Mouse (Mus musculus) bone marrow macrophage, adult 2 months (primary cell): ENCODE data around the gene Olfr680-ps1. TPM values are rescaled to one million over a fixed set of nuclear protein-coding genes. Genes with fewer than 3 reads are reported as not detected.
"Not testable (repeated sequence)": the region's sequence is repeated elsewhere in the genome, so short reads cannot be mapped to it uniquely, and the experiment has no call there.

Experiments used
- H3K27ac ChIP-seq: 2 replicates; pipeline ENCODE4 v1.5.1; 2012; ENCODE audit warnings: low read depth, low read length; ENCODE audit not compliant: insufficient read depth
- H3K4me1 ChIP-seq: 2 replicates; pipeline ENCODE4 v1.6.1; 2012; ENCODE audit warnings: low read length; ENCODE audit not compliant: control insufficient read depth, insufficient read depth
- H3K4me3 ChIP-seq: 2 replicates; pipeline ENCODE4 v1.5.1; 2012; ENCODE audit warnings: mild to moderate bottlenecking, low read length, moderate library complexity; ENCODE audit not compliant: insufficient read depth
- CTCF ChIP-seq: IDR thresholded peaks from 2 replicates; pipeline ENCODE4 v1.5.1; 2012; ENCODE audit warnings: low read depth, mild to moderate bottlenecking, low read length, moderate library complexity
- POLR2A ChIP-seq: IDR thresholded peaks from 2 replicates; pipeline ENCODE4 v1.6.1; 2012; ENCODE audit warnings: mild to moderate bottlenecking, low read depth, low read length, borderline replicate concordance
- polyA plus RNA-seq: library from polyadenylated mRNA; stranded (reverse); fragments of >200 nt; gene quantifications from 2 replicates; pipeline ENCODE4 v1.2.4, GENCODE M21; 2012; ENCODE audit not compliant: missing spikeins, insufficient read depth, insufficient read length

Gene Olfr680-ps1
- polyA plus RNA-seq: not detected in 2 replicates

DNA sequence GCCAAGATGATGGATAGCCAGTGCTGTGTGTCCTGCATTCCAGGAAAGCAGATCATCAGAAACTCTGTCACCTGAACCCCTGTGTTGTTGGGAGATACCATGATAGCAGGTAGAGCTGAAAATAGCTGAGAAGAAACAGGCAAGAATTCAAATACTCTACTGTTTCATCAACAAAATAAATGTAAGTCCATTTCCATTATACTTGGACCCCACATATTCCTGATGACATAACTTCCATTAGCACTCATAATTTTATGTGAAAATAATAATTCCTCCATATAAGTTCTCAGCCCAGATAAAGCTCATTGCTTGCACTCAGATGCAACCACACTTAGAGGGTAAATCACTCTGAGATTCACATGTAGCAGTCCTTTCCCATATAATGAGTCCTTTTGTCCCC is at the start of gene Olfr680-ps1:
TSS of gene Olfr680-ps1 (minus strand) at position 101 of the 400 bp plus-strand sequence.
- H3K4me1 ChIP-seq, H3K4me3 ChIP-seq, H3K27ac ChIP-seq: not testable (repeated sequence)

GRCm38 (mm10) chr7:105141275-105141674 is 48.7 kb upstream of the Olfr680-ps1 start:
- TF ChIP-seq POLR2A (no peak), CTCF (no peak)
- Histone ChIP-seq H3K4me1 (no peaks in the 10 kb centered on the region), H3K27ac (no peak overlapping the region), H3K4me3 (no peak overlapping the region)

- H3K27ac ChIP-seq: no peak within 1 kb of the TSS
- no peak within 1 kb of the TSS for H3K4me3 ChIP-seq
- no peaks in the 10 kb centered on the region for H3K4me1 ChIP-seq
- no peak for TF ChIP-seq CTCF
These were observed 23.9 kb upstream of the Olfr680-ps1 start, which contains the start of gene Olfr681 for GRCm38 (mm10) chr7:105116536-105116935. TSS of gene Olfr681 (plus strand) at chr7:105116836.

GRCm38 (mm10) chr7:105080905-105081304 is 11.7 kb downstream of the Olfr680-ps1 start, which contains the start of gene Olfr679:
TSS of gene Olfr679 (plus strand) at chr7:105081205.
- TF ChIP-seq POLR2A: no peak
- TF ChIP-seq CTCF: no peak
- Histone ChIP-seq H3K4me1 (no peaks in the 10 kb centered on the region), H3K4me3 (no peak within 1 kb of the TSS), H3K27ac (no peak within 1 kb of the TSS)

GRCm38 (mm10) chr7:105064175-105064574 is 28.4 kb downstream of the Olfr680-ps1 start, which contains the start of gene Olfr678:
TSS of gene Olfr678 (plus strand) at chr7:105064475.
- no peak within 1 kb of the TSS for H3K4me3 ChIP-seq
- H3K4me1 ChIP-seq: no peaks in the 10 kb centered on the region
- no peak within 1 kb of the TSS for H3K27ac ChIP-seq
- TF ChIP-seq POLR2A: no peak
- no peak for TF ChIP-seq CTCF

- TF ChIP-seq CTCF (no peak), POLR2A (no peak)
- Histone ChIP-seq H3K4me1 (no peaks in the 10 kb centered on the region), H3K4me3 (no peak overlapping the region), H3K27ac (no peak overlapping the region)
These were observed 33.7 kb downstream of the Olfr680-ps1 start for GRCm38 (mm10) chr7:105058951-105059350.

Other genes starting within 250 kb of the Olfr680-ps1 start
- not detected in 2 replicates for gene Usp17la, start 235.8 kb downstream of the Olfr680-ps1 start, polyA plus RNA-seq
- not detected in 2 replicates for gene Olfr665, start 214.8 kb downstream of the Olfr680-ps1 start, polyA plus RNA-seq
- gene Olfr666, start 196.9 kb downstream of the Olfr680-ps1 start, polyA plus RNA-seq: not detected in 2 replicates
- gene Olfr667, start 171.3 kb downstream of the Olfr680-ps1 start, polyA plus RNA-seq: not detected in 2 replicates
- gene Olfr668, start 164.8 kb downstream of the Olfr680-ps1 start, polyA plus RNA-seq: not detected in 2 replicates
- not detected in 2 replicates for gene Olfr669, start 158.6 kb downstream of the Olfr680-ps1 start, polyA plus RNA-seq
- not detected in 2 replicates for gene Olfr670, start 130.2 kb downstream of the Olfr680-ps1 start, polyA plus RNA-seq
- gene Olfr671, start 113.7 kb downstream of the Olfr680-ps1 start, polyA plus RNA-seq: not detected in 2 replicates
- not detected in 2 replicates for gene Olfr672, start 90.8 kb downstream of the Olfr680-ps1 start, polyA plus RNA-seq
- gene Olfr675, start 64.4 kb downstream of the Olfr680-ps1 start, polyA plus RNA-seq: not detected in 2 replicates
- not detected in 2 replicates for gene Olfr676, start 60.1 kb downstream of the Olfr680-ps1 start, polyA plus RNA-seq
- not detected in 2 replicates for gene Olfr677, start 41.4 kb downstream of the Olfr680-ps1 start, polyA plus RNA-seq
- gene Olfr678, start 28.3 kb downstream of the Olfr680-ps1 start, polyA plus RNA-seq: not detected in 2 replicates
- gene Olfr679, start 11.6 kb downstream of the Olfr680-ps1 start, polyA plus RNA-seq: not detected in 2 replicates
- not detected in 2 replicates for gene Olfr681, start 24.0 kb upstream of the Olfr680-ps1 start, polyA plus RNA-seq
- gene Olfr683, start 54.2 kb upstream of the Olfr680-ps1 start, polyA plus RNA-seq: not detected in 2 replicates
- gene Olfr684, start 70.8 kb upstream of the Olfr680-ps1 start, polyA plus RNA-seq: not detected in 2 replicates
- gene Olfr685, start 93.2 kb upstream of the Olfr680-ps1 start, polyA plus RNA-seq: not detected in 2 replicates
- not detected in 2 replicates for gene Olfr686, start 114.7 kb upstream of the Olfr680-ps1 start, polyA plus RNA-seq
- not detected in 2 replicates for gene Olfr688, start 195.3 kb upstream of the Olfr680-ps1 start, polyA plus RNA-seq
- not detected in 2 replicates for gene Olfr689, start 218.3 kb upstream of the Olfr680-ps1 start, polyA plus RNA-seq
- not detected in 2 replicates for gene Olfr690, start 241.3 kb upstream of the Olfr680-ps1 start, polyA plus RNA-seq
- not detected in 2 replicates for gene Olfr691, start 249.5 kb upstream of the Olfr680-ps1 start, polyA plus RNA-seq